Mouse (Mus musculus): Measurements from ENCODE around the gene Tigd3.
A peak's percentile ranks its signal among the peaks of the same experiment; 100 is the strongest.
"Not testable (repeated sequence)": the region's sequence is repeated elsewhere in the genome, so short reads cannot be mapped to it uniquely, and the experiment has no call there.

The Tigd3 gene

DNA sequence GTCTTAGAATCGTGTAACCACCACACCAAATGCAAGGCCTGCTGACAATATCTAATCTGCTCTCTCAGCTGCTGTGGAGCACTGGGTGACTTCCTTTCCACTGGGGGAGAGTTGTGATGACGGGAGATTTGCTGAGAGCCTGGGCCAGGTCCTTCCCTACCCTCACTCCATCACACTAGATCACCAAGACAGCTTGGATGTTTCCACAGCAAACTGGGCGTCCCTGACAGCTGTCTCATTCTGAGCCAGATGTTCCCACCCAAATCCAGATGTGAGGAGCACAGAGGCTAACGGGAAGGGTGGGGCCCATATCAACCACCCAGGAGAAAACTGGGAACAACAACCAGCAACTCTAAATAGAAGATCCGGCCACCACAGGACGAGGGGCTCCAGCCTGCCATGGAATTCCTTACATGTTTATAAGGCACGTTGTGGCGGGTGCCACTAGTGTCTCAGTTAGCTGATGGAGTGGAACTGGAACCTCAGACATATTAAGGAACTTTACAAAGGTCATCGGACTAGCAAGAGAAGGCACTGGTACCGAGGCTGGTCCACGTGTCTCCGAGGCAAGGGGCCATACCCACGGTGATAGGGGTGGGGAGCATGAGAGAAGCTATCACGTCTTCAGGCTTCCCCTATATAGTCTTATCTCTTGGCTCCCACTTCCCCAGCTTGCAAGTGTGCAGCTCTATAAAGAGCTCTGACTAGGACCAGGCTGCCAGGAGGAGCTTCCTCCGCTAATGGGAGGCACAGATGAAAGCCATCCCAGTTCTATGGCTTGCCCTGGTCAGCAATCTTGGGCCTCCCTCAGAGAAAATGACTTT lies 28.4 kb upstream of the Tigd3 start:
- no peak for DNase-seq (ENCODE audit: low spot score in 2 of 2)

- no peak for DNase-seq (ENCODE audit: low spot score in 2 of 2)
Observed at GRCm38 (mm10) chr19:5921715-5922114, 27.8 kb upstream of the Tigd3 start.

DNA sequence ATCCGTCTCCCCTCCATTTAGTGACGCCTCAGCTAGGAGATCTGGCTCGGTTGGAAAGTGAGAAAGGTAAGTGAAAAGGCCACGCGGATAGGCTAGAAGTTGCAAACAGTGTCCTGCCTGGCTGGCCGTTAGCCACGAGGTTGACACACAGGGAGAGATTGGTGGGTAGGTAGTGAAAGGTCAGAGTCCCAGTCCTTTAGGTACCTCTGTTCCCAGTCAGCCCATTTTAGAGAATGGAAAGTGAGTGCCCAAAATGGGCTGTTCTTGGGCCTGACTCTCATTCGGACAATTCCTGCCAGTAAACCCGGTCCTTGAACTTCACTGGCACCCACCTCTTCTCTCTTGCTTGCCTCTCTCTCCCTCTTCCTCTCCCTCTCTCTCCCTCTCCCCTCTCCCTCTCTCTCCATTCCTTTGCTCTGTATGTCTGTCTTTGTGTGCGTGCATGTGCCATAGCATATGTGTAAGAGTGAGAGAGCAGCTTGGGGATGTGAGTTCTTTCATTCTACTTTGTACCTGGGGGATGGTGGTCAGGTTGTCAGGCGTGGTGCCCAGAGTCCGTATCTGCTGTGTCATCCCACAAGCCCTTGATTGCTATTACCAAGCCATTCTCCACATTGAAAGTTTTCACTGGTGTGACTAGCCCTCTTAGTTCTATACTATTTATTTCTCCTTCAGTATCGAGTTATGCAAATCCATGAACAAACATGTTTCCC lies 19.2 kb upstream of the Tigd3 start, which contains the start of gene Dpf2:
Gene Dpf2, minus strand, starts transcription at position 4 of the 713 bp plus-strand sequence.
- no peak for DNase-seq (ENCODE audit: low spot score in 2 of 2)

GRCm38 (mm10) chr19:5912103-5913006 lies 18.4 kb upstream of the Tigd3 start:
- DNase-seq (ENCODE audit: low spot score in 2 of 2): peak; percentile 94 to 99

DNA sequence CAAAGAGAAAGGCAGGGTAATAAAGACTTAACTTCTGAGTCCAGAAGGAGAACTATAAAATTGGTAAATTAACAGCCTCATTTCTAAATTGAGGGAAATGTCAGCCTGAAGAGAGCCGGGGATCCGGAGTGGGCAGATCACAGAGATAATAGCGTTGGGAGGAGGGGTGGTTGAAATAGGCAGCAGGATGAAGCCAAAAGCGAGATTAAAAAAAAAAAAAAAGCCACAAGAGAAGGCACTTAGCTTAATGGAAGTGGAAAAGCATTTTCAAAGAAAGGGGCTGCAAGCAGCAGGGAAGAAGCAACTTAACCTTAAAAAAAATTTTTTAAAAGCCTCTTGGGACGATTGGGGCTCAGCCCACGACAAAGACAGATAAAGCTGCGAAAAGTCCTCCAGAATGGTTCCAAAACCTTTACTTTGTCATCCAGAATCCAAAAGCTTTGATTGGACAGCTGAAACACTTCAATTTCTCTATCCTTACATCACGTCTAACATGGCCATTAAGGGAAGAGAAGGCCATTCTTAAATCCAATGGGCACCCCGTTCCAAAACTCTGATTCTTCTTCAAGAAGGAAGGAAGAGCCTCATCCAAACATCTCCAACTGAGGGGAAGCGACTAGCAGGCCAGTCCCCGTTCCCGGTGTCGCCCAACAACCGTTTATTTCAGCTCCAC lies 17.6 kb upstream of the Tigd3 start:
- DNase-seq (ENCODE audit: low spot score in 2 of 2): no peak

DNA sequence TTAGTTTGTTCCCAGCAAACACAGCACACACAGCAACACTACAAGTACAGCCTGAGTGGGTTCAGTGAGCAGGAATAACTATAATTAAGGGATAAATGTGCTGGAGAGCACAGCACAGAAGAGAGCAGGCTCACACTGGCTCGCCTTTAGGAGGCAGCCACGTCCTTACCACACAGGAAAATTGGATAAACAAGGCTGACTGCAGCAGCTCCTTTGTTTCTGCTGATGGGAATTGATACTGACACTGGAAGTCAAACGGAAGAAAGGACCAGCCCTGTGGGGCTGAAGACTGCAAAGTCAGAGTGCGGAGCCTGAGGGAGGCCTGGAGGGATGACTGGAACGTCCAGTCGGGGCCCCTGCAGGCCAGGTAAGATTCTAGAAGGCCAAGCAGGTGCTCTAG lies 16.3 kb upstream of the Tigd3 start:
- DNase-seq (ENCODE audit: low spot score in 2 of 2): peak in 1 of 2 experiments; percentile 32

DNA sequence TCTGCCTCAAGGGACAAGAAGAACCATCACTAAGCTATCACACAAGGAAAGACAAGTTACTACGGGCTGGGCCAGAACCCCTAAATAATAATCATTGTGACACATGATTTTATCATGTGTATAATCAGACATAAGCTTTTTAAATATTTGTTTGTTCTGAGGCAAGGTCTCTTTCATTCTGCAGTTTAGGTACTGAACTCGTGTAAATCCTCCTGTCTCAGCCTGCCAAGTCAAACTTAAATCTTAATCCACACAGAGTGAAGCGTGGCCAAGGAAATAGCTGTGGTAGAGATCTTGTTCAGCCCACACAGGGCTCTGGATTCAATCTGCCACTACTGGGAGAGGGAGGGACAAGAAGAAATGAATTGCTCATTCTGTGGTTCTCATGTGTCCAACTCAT lies 13.3 kb upstream of the Tigd3 start:
- no peak for DNase-seq (ENCODE audit: low spot score in 2 of 2)

DNA sequence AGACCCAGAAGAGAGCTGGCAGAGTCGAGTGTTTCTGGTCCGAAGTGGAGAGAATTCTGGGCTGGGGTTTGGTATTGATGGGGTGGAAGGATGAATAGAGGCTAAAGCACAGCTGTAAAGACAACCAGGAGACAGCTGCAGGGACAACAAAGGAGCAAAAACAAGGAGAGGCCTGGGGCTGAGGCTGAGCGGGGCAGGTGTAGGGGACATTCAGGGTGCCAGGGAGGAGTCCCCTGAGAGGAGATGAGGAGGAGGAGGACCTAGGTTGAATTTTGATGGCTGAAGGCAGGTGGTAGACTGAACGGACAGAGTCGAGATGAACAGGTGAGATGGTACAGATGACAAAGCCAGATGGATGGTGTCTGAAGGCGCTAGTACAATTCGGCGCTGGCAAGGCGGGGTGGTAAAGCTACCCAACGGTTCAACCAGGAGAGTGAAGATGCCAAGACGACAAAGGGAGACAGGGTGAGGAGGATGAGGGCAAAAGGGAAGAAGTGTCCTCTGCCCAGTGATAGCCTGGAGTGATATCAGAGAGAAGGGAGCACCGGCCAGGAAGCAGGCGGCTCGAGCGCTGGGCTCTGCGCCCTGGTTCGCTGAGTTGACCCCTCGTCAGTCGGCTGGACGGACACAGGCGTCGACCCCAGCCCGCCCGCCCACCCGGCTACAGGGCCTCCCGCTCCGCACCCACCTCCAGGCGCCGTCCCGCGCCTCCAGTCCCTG lies 507 bp downstream of the Tigd3 start:
- no peak for DNase-seq (ENCODE audit: low spot score in 2 of 2)

DNA sequence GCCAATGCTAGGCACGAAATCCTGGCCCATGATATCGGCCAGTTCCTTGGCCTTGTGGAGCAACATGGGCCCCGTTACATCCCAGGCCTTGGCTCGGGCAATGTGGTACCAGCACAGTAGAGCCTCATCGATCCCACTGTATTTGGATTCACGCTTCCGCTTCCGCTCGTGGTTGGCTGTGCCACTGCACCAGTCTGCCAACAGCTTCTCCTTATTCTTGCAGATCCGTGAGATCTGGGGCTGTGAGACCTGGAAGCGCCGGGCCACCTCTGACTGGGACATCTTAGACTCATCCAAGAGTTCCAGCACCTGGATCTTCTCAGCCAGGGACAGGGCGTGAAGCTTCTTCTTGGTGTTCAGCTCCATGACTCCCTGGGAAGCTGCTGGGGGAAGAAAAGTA lies 1.2 kb downstream of the Tigd3 start:
- no peak for DNase-seq (ENCODE audit: low spot score in 2 of 2)

DNA sequence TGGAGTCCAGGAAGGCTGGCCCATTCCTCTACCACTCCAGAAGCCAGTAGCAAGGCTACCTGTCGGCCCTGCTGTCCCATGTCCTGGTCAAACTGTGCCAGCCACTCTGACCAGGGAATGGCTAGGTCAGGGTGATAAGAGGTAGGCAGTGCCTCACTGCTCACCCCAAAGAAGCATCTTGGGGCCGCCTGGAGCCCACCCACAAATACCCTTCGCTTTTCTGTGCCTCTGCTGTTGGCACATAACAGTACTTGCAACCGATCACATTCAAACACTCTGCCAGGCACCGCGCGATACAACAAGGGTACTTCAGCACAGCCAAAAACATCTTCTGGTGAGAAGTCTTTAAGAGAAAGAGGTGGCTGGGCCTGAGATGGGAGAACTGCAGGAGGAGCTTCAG lies 1.7 kb downstream of the Tigd3 start:
- DNase-seq (ENCODE audit: low spot score in 2 of 2): no peak

- no peak for DNase-seq (ENCODE audit: low spot score in 2 of 2)
Observed at GRCm38 (mm10) chr19:5891521-5892258, 2.3 kb downstream of the Tigd3 start.

GRCm38 (mm10) chr19:5889211-5889610 lies 4.7 kb downstream of the Tigd3 start:
- DNase-seq (ENCODE audit: low spot score in 2 of 2): no peak

- DNase-seq (ENCODE audit: low spot score in 2 of 2): no peak
Observed at GRCm38 (mm10) chr19:5887234-5887815, 6.6 kb downstream of the Tigd3 start.

GRCm38 (mm10) chr19:5885838-5886237 lies 8.1 kb downstream of the Tigd3 start:
- no peak for DNase-seq (ENCODE audit: low spot score in 2 of 2)

DNA sequence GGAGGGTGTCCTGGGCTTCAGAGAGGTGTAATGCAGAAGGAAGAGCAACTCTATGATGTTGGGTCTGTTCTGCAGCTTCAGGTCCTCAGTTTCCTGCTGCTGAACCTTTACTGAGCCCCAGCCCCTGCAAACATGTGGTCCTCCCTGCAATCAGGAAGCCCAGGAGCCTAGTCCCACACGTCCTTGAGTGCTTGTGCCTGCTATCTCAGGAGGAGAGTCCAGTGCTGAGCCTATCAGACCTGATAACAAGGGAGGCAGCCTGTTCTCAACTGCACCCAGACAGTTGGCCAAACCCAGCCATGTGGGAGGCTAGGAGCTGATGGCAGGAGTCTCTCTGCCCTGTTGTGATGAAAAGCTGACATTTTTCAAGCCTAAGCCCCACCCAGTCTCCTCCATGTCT lies 10.0 kb downstream of the Tigd3 start:
- DNase-seq (ENCODE audit: low spot score in 2 of 2): no peak

DNA sequence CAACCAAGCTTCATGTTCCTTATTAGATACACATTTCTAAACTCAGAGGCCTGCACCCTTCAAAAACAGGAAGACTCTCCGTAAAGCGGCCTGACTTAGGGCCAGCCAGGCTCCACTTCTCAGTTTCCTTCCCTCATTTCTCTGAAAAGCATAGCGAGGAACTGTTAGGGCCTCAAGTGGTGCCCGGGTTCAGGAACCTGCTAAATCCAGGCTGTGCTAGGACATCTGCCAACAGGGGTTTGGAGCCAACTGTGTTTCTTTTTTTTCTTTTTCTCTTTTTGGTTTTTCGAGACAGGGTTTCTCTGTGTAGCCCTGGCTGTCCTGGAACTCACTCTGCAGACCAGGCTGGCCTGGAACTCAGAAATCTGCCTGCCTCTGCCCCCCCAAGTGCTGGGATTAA lies 11.9 kb downstream of the Tigd3 start:
- not testable (repeated sequence) for DNase-seq (ENCODE audit: low spot score in 2 of 2)

GRCm38 (mm10) chr19:5881155-5881554 lies 12.8 kb downstream of the Tigd3 start:
- DNase-seq (ENCODE audit: low spot score in 2 of 2): no peak

DNA sequence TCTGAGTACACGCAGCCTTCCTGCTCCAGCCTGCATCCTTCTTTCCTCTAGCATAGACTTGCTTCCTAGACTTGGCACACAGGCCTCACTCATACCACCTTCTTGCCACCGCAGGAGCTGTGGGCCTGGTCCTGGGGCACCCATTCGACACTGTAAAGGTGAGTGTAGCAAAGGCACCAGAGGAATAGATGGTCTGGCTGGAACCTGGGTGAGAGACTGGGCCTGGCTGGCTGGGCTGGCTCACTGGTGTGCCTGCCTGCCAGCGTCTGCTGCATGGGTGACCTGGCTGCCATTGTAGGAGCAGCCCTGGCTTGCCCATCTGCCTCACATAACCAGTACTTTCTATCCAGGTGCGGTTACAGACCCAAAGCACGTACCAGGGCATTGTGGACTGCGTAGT lies 14.2 kb downstream of the Tigd3 start:
- no peak for DNase-seq (ENCODE audit: low spot score in 2 of 2)

GRCm38 (mm10) chr19:5878916-5879315 lies 15.0 kb downstream of the Tigd3 start:
- DNase-seq (ENCODE audit: low spot score in 2 of 2): no peak

DNA sequence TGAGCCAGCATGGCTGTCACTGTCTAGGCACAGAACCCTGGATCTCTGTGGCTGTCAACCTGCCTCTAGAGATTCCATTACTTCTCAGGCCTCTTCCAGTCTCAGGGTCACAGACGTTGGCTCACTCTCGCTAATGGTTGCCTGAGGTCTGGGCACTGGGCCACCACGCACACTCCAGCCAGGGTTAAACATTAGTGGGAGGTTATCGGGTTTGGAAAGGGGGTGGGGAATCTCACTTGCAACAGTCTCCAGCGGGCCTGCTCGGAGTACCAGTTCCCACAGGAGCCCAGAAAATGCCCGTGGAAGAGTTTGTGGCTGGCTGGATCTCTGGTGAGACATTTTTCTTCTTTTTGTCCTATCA lies 15.6 kb downstream of the Tigd3 start:
- DNase-seq (ENCODE audit: low spot score in 2 of 2): no peak

Measured in cerebellum, postnatal 4 days (tissue).